Mouse (Mus musculus): ENCODE data around the gene Tnks1bp1.

GRCm38 (mm10) chr2:85030989-85031388, 16.8 kb upstream of the Tnks1bp1 start:
- TF ChIP-seq POLR2A (IDR thresholded peaks at IDR 0.05; ENCODE audit: extremely low read depth, insufficient read depth, low read length): no peak
- TF ChIP-seq CTCF (IDR thresholded peaks at IDR 0.05; ENCODE audit: extremely low read depth, insufficient read depth, low read length): no peak

All from cortical plate, adult 2 months (tissue).